Mouse (Mus musculus) cerebellum, adult 18-20 months (tissue): Measurements from ENCODE around the gene Pramel1.
"Not testable (repeated sequence)": the region's sequence is repeated elsewhere in the genome, so short reads cannot be mapped to it uniquely, and the experiment has no call there.

Source experiments
- DNase-seq, 2 experiments: peaks; one replicate each; pipeline ENCODE4 v3.0.0; 2021

Gene Pramel1

DNA sequence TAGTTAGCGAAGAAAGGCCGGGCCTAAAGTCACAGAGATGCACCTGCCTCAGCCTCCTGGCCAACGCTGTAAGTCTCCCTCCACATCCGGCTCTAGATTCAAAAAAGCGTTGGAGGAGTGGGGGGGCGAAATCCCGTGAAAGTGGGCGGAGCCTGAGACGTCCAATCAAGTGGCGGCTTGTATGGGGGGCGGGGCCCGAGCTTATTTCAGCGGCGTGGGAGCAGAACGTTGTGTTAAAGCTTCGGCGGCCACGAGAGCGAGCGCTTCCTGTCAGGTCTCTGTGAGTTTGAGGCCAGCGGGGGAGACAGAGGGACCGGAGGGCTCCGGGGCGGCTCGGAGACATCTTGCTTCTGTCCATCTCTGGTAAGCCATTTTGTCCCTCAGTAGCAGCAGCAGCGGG, at the start of gene Pramel1:
TSS of gene Pramel1 (plus strand) at position 248 of the 400 bp plus-strand sequence.
- DNase-seq = no peak

DNA sequence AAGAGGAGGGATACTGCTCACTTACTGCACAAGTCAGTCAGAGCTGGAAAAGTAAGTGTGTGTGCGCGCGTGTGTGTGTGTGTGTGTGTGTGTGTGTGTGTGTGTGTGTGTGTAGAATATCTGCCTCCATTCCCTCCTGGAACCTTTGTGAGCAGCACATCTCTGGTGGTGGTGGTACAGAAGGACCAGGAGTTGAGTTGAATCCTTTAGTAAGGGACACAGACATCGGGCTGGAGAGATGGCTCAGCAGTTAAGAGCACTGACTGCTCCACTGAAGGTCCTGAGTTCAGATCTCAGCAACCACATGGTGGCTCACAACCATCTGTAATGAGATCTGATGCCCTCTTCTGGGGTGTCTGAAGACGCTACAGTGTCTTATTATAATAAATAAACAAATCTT, 48.7 kb upstream of the Pramel1 start:
- not testable (repeated sequence) for DNase-seq

DNA sequence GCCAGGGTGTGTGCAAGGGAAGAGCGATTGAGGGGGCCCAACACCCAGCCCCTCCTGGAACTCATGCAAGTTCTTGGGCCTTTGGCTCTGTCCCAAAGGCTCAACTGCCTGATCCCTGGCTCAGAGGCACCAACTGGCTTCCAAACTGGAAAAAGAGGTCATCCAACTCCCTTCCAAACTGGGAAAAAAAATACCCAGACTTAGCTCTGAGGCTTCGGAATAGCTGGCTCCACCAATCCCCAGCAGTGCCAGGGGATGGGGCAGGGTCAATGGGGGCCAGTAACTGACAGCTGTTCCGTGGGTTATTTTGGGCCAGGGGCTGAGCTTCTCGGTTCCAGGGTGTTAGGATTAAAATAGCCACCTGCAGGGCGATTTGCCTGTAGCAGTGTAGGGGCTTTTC, 45.5 kb upstream of the Pramel1 start:
- DNase-seq = peak in 1 of 2 experiments; percentile 13

DNA sequence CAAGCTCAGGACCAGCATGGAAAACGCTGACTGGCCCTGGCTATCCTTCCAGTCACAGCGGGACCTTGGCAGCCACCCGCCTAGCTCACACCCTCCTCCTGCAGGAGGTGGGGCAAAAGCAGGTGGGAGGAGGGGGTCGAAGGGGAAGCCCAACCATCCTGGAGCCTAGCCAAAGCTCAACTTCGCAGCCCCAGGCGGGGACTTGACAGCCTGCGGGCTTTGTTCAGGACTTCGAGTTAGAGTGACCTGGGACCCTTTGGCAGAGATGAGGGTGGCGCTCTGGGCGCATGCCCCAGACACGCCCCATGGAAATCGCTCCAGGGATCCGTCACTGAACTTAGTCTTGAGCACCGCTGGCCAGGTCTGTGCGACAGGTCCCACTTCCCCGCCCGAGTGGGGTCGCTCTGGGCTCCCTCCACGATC, 44.7 kb upstream of the Pramel1 start, which contains the start of gene Lrrc38:
TSS of gene Lrrc38 (plus strand) at position 274 of the 423 bp plus-strand sequence.
- DNase-seq = peak; percentile 59 to 66

DNA sequence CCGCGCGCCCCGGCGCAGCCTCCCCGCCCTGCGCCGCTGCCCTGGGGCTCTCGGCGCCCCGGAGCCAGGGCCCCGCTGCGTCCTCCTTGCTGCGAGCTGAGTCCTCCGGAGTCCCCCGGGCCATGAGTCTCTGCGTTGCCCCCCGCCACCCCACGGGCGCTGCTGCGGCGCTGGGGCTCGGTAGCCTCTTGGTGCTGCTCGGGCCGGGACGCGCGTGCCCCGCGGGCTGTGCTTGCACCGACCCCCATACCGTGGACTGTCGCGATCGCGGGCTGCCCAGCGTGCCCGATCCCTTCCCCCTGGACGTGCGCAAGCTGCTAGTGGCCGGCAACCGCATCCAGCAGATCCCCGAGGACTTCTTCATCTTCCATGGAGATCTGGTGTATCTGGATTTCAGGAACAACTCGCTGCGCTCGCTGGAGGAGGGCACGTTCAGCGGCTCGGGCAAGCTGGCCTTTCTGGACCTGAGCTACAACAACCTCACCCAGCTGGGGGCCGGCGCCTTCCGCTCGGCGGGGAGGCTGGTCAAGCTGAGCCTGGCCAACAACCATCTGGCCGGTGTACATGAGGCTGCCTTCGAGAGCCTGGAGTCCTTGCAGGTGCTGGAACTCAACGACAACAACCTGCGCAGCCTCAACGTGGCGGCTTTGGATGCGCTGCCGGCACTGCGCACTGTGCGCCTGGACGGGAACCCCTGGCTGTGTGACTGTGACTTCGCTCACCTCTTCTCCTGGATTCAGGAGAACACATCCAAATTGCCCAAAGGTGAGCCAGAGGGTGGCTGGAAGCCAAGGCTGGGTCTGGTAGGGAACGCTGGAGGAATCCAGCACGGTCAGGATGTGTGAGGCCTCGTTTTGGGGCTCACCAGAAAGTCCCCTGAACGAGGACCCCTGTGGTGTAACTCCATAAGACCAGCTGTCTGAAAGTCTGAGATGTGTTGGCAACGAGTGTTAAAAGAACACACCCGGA, 43.9 kb upstream of the Pramel1 start:
- DNase-seq = peak; percentile 21 to 44

DNA sequence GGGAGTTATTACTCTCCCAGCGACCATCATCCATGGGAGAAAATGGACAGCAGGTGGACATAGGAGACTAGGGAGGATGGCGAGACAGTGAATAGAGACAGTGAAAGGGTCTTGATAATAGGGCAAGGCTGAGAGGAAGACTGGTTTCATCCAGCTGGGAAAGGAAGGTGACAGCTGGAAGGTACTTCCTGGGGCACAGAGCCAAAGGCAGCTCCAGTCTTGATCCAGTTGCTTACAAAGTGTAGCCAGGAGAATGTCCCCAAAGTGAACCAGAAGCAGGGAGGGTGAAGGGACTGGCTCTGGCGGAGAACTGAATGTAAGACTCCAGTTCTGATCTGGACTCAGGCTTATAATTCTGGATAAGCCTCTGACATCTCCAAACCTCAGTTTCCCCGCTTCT, 41.9 kb upstream of the Pramel1 start:
- DNase-seq = no peak

DNA sequence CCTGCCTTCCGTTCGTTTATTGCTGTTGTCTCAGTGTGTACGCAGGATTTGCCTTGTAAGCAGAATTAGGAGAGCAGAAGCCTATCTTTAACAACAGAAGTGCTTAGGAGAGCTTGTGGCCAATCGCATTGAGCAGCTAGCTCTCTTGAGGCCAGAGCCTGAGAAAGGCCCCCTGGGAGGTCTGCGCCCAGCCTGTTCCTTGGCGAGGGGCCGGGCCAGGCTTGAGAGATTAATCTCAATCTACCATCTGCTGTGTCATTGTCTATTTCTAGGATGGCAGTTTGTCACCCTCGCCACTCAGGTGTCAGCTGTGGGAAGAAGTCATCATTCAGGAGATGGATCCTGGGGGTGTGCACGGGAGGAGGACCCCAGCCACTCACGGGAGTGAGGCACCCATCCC, 32.7 kb upstream of the Pramel1 start:
- DNase-seq = peak in 1 of 2 experiments; percentile 12

DNA sequence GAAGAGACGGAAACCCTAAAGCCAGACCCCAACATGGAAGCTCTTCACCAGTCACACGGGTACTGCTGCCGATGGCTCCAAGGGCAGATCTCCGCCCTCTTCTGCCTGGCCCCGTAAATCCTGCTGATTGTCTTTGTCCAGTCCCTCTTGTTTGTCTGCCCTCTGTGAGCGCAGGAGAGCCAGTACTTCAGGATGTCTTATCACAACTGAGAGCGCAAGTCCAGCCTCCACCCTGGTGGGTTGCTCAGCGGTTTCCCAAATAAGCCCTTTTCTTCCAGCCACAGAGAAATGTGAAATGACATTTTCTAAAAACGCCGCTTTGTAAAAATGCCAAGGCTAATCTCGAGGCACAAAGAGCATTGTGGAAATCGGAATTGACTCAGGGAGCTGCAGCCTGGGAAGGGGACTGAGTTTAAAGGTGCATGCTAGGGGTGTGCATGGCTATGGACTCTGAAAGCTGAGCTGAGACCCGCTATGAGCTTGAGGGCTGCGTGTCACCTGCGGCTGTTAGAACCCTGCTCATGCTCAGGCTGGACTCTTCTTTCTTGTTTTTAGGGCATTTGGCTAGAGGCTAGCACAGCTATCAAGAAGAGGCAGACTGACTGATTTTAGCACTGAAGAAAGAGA, 27.7 kb upstream of the Pramel1 start:
- no peak for DNase-seq

DNA sequence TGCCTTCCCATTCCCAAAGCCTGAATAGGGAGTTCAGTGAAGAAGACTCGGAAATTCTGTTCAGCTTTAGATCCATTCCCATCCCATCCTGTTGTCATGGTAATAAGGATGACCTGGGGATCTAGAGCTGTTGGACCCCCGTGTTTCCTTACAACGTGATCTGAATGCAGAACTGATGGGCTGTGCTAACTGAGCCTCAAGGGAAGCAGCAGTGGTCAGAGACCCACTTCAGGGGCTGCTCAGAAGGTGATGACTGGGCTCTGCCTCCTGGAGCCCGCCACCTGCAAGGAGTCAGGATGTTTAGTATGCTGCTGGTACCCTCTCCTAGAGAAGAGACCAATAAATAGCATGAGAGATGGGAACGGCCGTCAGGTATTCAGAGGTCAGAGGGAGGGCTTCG, 14.7 kb upstream of the Pramel1 start:
- no peak for DNase-seq

DNA sequence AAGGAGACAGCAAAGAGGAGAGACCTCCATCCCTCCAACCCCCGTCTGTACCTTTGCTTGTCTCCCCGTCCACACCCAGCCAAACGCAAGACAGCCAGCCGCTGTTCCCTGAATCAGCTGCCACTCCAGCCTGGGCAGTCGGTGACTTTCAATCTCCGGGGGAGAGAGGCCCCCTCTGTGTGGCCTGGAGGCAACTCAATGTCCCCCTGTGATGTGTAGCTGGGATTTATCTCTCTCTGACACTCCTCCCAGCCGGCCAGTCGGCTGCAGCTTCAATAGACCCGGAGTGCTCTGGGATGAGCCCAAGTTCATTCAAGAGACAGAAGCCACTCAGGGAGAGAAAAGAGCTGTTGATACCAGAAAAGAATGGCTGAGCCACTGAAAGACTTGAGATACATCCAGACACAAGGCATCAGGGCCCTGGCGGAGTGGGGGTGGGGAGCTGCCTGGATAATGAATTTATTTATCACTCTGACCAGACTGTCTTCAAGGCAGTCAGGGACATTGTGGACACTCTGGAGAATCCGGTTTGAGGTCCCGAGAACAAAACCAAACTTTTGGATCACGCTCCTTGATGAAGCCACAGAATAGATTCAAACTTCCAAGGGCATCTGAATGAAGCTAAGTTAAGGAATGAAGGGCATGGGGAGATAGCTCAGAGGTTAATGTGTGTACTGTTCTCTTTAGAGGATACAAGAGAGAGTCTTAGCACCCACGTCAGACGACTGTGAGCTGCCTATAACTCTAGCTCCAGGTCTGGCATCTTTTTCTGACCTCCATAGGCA, 14.1 kb upstream of the Pramel1 start:
- DNase-seq = no peak

DNA sequence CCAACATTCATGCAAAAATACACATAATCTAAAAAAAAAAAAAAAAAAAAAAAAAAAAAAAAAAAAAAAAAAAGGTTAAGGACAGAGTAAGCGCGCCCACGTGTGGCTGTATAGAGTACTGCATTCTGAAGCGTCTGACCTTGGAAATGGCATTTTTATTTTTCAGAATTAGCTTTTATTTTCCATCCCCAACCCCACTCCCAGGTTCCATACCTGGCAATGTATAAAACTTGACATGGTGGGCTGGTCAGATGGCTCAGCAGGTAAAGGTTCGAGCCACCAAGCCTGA, 13.6 kb upstream of the Pramel1 start:
- DNase-seq = peak in 1 of 2 experiments; percentile 49

DNA sequence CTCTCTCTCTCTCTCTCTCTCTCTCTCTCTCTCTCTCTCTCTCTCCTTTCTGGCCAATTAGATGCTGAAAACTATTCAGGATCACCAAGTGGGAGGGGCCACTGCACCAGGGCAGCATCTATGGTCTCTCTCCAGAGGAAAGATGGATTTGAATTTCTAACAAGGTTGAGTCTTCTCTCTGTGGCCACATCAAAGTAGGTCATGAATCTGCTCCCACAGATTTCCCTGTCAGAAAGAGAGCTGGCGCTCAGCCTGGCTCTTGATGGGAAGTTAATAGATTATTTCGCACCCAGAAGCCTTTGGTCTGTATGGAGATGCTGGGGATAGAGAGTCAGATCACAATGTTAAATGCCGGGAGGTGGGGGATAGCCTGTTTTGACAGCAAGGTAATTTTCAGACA, 12.1 kb upstream of the Pramel1 start:
- DNase-seq = peak in 1 of 2 experiments; percentile 41

DNA sequence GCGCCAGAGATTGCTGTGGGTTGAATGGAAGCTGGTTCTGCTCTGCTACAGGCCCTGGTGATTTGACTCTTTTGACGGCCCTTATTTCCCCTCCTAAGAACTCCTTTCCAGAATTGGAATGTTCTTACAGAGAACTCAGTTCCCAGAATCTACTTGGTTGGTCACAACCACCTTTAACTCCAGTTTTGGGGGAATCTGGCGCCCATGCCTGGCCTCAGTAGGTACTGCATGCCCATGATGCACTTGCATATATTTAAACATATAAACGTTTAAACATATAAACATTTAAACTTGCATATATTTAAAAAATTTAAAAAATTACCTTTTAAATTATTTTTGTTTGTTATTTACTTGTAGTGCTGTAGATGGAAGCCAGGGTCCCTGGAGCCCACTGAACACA, 10.6 kb upstream of the Pramel1 start:
- no peak for DNase-seq

DNA sequence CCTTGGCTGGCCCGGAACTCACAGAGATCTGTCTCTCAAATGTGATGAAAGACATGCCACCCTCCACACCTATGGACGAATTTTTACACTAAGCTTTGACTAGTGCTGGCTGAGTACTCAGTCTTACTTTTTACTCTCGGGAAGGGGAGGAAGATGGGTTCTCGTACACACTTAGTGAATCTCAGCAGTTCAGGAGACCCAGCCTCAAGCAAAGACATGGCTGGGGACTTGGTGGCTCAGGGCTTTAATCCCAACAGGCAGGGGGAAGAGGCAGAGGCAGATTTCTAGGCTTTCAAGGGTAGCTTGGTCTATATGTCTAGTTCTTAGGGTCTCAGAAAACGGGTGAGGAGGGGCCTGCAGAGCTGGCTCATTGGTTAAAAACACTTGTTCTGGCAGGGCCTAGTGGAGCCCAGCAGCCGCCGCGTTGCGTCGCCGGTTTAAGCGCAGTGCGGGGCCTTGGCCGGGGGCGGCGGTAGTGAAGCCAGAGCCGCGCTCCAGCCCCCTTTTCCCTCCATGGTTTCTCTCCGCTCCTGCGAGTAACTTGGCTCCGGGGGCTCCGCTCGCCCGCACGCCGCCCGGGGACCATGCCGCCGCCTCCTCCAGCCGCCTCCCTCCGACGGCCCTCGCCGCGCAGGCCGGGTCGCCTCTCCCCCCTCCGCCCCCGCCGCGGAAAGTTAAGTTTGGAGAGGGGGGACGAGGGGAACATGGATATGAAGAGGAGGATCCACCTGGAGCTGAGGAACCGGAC, 5.1 kb upstream of the Pramel1 start:
- DNase-seq = peak in 1 of 2 experiments; percentile 9

DNA sequence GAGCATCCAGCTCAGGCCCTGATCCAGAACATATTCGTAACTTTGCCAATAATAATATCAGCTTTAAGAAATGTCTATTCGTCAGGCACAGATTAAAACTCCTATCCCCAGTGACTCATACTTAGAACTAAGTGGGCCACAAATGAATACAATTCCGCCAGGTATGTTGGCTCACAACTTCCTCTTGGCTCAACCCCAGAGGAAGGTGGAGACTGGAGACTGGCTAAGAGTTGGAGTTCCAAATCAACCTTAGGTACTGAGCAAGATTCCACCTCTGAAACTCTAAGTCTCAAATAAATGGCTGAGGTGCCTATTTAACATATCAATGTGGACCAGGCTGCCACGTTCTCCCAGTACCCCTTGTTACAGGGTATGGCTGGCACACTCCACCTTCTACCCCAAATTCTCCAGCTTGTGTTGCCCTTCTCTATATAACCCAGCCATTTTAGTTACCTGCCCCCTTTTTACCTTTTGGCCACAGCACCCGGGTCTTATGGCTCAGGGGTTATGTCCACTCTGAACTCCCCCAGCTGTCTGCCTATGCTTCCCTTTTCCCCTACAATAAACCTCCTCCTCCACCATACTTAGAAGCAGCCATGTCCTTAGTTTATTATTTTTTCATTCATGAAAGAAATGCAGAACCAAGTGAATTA, 17.5 kb downstream of the Pramel1 start:
- peak in 1 of 2 experiments; percentile 27 for DNase-seq

DNA sequence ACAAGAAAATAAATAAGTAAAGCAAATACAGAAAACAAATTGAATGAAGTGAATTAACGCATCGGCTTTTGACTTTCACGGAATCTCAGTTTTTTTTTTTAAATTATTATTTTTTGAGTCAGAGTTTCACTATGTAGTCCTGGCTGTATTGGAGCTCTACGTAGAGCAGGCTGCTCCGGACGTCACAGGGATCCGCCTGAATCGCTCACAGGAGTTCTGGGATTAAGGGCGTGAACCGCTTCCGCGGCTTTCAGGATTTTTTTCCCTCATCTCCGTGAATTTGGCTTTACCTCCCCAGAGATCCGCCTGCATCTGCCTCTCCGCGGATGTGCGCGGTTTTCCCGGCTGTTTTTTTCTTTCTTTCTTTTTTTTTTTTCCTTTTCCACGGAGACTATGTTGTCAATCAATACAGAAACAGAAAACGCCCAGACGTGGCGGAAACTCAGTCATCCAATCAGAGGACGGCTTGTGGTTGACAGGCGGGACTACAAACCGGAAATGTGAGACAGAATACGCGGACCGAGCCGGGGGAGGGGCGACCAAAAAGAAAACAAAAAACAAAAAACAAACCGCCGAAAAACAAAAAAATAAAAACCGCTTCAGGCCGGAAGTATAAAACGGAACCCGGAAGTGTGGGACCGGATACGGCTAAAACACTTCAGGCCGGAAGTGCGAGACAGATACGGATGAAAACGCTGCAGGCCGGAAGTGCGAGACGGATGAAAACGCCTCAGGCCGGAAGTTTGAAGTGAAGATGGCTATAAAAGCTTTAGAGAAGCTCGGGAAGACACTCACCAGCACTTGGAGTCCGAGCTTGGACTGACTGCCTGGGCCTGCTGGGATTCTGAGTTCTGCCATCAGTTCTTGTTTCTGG, 18.2 kb downstream of the Pramel1 start, which contains the start of gene Pramef8:
TSS of gene Pramef8 (plus strand) at position 208 of the 874 bp plus-strand sequence.
- peak; percentile 89 to 92 for DNase-seq

DNA sequence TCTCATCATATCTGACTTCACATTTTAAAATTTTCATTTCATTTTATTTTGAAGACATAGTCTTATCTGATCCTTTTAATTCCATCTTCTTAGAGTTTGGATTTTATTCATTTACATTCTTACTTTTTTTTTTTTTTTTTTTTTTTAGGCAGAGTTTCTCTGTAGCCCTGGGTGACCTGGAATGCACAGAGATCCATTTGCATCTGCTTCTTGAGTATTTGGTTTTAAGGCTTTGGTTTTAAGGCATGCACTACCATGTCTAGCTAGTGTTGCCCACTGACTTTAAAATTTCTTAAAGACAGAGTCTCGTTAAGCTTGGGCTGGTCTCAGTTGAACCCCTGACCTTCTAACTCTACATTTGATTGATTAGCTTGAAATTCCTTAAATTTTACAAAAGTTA, 19.4 kb downstream of the Pramel1 start:
- no peak for DNase-seq

DNA sequence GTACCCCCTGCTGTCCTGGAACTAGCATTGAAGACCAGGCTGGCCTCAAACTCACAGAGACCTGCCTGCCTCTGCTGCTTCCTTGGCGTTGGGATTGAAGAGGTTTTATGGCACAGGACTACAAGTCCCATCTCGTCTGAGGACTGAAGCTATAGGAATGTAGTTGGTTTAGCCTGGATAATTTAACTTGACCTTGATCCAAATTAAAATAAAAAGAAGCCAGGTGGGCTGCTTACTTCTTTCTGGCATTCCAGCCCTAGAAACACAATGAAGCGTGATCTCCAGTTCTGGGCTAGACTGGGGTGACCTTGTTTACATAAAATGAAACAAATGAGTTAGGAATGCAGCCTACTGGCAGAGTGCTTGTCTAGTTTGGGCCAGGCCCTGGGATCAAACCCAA, 19.9 kb downstream of the Pramel1 start:
- DNase-seq = no peak

DNA sequence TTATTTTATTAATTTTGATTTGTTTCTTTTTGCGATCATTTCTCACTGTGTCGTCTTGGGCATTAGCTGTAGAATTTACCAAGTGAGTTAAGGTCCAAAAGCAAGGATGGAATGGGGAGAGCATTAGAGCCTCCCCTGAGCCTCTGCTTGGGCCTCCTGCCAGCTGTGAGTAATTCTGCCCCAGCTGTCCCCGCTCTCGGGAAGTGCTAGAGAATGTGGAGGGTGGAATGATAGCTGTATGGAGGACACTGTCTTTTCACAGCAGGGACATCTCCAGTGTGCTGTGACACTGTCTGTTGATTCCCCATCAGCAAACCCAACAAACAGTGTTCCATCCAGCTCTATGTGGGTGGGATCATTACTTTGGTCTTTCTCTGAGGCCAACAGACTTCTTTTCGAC, 32.5 kb downstream of the Pramel1 start:
- DNase-seq = not testable (repeated sequence)
